Mouse (Mus musculus) cerebellum, postnatal 25 days (tissue): ENCODE results near the gene Teddm1a.

ENCODE experiments used
- DNase-seq, 2 experiments: peaks; one replicate each; pipeline ENCODE4 v3.0.0; 2021; ENCODE audit warnings: mixed read lengths in 2 of 2

Teddm1a gene

GRCm38 (mm10) chr1:153908208-153908607, 16.7 kb downstream of the Teddm1a start:
- DNase-seq = no peak

- no peak for DNase-seq
These were observed 17.2 kb downstream of the Teddm1a start for GRCm38 (mm10) chr1:153908741-153909140.

GRCm38 (mm10) chr1:153909213-153909962, 17.8 kb downstream of the Teddm1a start:
- no peak for DNase-seq

- DNase-seq = no peak
These were observed 18.4 kb downstream of the Teddm1a start for GRCm38 (mm10) chr1:153909963-153910291.

GRCm38 (mm10) chr1:153910423-153910822, 18.9 kb downstream of the Teddm1a start:
- DNase-seq = no peak

GRCm38 (mm10) chr1:153911276-153911795, 19.8 kb downstream of the Teddm1a start:
- no peak for DNase-seq

- no peak for DNase-seq
These were observed 22.3 kb downstream of the Teddm1a start for GRCm38 (mm10) chr1:153913869-153914268.

GRCm38 (mm10) chr1:153918521-153919206, 27.1 kb downstream of the Teddm1a start:
- DNase-seq = no peak

GRCm38 (mm10) chr1:153921642-153922041, 30.1 kb downstream of the Teddm1a start:
- DNase-seq = no peak

- no peak for DNase-seq
These were observed 31.1 kb downstream of the Teddm1a start for GRCm38 (mm10) chr1:153922571-153923021.

GRCm38 (mm10) chr1:153924395-153925385, 33.1 kb downstream of the Teddm1a start:
- DNase-seq = no peak

- DNase-seq = no peak
These were observed 38.9 kb downstream of the Teddm1a start for GRCm38 (mm10) chr1:153930431-153930830.

GRCm38 (mm10) chr1:153933772-153934171, 42.2 kb downstream of the Teddm1a start:
- DNase-seq = no peak

GRCm38 (mm10) chr1:153935844-153936380, 44.4 kb downstream of the Teddm1a start:
- no peak for DNase-seq

GRCm38 (mm10) chr1:153937025-153937424, 45.5 kb downstream of the Teddm1a start:
- no peak for DNase-seq

- no peak for DNase-seq
These were observed 49.4 kb downstream of the Teddm1a start for GRCm38 (mm10) chr1:153940986-153941385.
